Mouse (Mus musculus) liver, embryonic 14.5 days (tissue): Measurements from ENCODE around the gene Gm45713.

Source experiments
- CTCF ChIP-seq: IDR thresholded peaks from 2 replicates; pipeline ENCODE4 v1.5.1; 2016; ENCODE audit warnings: antibody characterized with exemption, low read depth, control low read depth
- EP300 ChIP-seq: IDR thresholded peaks from 2 replicates; pipeline ENCODE4 v1.6.1; 2016; ENCODE audit warnings: antibody characterized with exemption, low read depth

DNA sequence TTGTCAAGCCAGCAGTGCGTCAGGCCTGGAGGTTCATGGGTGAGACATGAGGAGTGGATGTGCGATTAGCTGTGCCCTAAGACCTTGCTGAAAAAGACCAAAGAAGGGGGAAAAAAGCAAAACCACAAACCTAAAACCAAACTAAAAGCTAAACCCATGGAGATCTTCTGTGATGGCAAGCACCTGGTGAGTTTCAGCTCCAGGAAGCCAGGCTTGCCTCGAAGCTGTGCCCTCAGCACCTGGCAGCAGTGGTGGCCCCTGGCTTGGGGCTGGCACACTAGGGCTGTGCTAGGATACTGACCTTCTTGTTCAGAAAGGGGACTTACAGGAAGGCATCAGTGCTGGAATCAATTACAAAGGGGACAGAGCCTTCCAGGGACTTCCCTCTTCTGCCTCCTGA, 5.3 kb upstream of the Gm45713 start:
- no peak for TF ChIP-seq CTCF
- TF ChIP-seq EP300, result no peak
